Mouse (Mus musculus) megakaryocyte-erythroid progenitor cell, adult 5-6 weeks (primary cell): ENCODE measurements around the gene Gss. TPM values are rescaled to one million over a fixed set of nuclear protein-coding genes. Genes with fewer than 3 reads are reported as not detected.

Experiments used
- ATAC-seq: replicated peaks from 2 replicates; pipeline ENCODE4 v1.8.0; 2016; ENCODE audit warnings: mild to moderate bottlenecking, inconsistent platforms; ENCODE audit not compliant: severe bottlenecking, poor library complexity, low FRiP score, low TSS enrichment
- total RNA-seq, 2 experiments: library from RNA; stranded (forward) in 1 of 2; stranded (reverse) in 1 of 2; fragments of 200-1000, 215-1000 nt in 1 of 2; fragments of >200 nt in 1 of 2; fragmentation: Nextera tagmentation in 1 of 2; gene quantifications; 2 replicates each; pipeline ENCODE4 v1.2.3; 2014 to 2017

Gene Gss
- 20.2 and 27.0 TPM in 2 replicates for total RNA-seq (2014; fragmentation: Nextera tagmentation)
- 18.9 and 23.2 TPM in 2 replicates for total RNA-seq (2017)

- ATAC-seq, result peak; percentile 92
These were observed at the start of gene Gss for GRCm38 (mm10) chr2:155592137-155592853. Gene Gss (minus strand): TSS chr2:155592810.

- ATAC-seq, result no peak
These were observed 49.2 kb upstream of the Gss start for GRCm38 (mm10) chr2:155641540-155642472.

DNA sequence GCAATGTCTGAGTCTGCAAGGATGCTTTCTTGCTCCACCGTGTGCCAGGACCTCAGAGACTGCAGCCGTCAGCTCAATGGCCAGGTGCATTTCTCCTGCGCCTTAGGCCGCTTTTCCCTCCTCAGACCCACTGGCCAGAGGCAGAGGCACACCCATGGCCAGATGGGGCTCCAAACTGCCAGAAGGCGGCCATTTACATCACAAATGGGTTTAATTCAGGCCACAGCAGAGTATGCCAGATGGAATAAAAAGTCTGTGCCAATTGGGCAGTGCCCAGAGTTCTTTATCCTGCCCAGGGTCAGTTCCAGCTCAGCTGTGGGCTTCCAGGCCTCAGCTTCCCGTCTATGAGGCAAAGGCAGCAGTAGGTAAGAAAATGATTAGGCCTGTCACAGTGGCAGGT lies 48.0 kb upstream of the Gss start:
- no peak for ATAC-seq

- no peak for ATAC-seq
These were observed 44.8 kb upstream of the Gss start for GRCm38 (mm10) chr2:155637411-155637810.

DNA sequence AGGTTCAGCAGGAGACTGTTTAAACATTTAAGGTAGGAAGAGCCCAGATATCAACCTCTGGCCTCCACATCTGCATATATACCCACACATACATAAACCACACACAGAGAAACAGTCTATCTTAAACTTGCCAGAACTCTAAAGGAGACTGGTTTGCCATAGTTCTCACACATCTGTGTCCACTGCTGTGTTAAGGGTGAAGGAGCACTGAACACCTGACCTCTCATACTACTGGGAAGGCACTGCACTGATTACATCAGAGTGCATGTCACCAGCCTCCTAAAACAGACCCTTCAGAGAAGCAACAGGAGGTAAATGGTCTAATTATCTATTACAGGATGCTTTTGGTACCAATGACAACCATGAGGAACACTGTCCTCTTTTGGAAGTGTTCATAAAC lies 44.3 kb upstream of the Gss start:
- ATAC-seq, result no peak

GRCm38 (mm10) chr2:155635961-155636360 lies 43.4 kb upstream of the Gss start:
- ATAC-seq, result no peak

GRCm38 (mm10) chr2:155634562-155634961 lies 42.0 kb upstream of the Gss start:
- ATAC-seq, result no peak

- no peak for ATAC-seq
These were observed 41.1 kb upstream of the Gss start for GRCm38 (mm10) chr2:155633731-155634130.

DNA sequence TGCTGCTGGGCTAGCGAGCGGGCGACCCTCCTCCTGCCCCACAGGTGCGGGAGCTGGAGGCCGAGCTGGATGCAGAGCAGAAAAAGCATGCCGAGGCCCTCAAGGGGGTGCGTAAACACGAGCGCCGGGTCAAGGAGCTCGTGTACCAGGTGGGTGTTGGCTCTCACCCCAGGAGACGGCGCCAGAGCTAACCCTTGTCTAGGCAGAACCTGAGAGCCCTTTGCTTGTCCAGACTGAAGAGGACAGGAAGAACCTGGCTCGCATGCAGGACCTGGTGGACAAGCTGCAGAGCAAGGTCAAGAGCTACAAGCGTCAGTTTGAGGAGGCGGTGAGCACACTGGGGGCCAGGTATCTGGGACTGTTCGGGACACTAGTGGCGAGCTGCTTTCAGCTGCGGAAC lies 40.5 kb upstream of the Gss start:
- ATAC-seq, result no peak

DNA sequence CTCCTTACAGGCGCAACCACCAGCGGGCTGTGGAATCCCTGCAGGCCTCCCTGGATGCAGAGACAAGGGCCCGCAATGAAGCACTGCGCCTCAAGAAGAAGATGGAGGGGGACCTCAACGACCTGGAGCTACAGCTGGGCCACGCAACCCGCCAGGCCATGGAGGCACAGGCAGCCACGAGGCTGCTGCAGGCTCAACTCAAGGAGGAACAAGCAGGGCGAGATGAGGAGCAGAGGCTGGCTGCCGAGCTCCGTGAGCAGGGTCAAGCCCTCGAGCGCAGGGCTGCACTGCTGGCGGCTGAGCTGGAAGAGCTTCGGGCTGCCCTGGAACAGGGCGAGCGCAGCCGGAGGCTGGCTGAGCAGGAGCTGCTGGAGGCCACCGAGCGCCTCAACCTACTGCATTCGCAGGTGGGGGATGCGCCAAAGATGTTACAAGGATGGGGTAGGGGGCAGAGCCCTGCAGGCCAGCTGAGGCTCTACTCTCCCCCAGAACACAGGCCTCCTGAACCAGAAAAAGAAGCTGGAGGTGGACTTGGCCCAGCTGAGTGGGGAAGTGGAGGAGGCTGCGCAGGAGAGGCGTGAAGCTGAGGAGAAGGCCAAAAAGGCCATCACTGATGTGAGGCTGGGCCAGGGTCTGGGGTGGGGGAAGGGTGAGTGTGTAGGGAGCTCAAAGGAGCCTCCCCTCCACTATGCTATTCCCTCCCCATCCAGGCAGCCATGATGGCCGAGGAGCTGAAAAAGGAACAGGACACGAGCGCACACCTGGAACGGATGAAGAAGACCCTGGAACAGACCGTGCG lies 39.7 kb upstream of the Gss start:
- no peak for ATAC-seq

GRCm38 (mm10) chr2:155630590-155631416 lies 38.2 kb upstream of the Gss start:
- ATAC-seq, result no peak

DNA sequence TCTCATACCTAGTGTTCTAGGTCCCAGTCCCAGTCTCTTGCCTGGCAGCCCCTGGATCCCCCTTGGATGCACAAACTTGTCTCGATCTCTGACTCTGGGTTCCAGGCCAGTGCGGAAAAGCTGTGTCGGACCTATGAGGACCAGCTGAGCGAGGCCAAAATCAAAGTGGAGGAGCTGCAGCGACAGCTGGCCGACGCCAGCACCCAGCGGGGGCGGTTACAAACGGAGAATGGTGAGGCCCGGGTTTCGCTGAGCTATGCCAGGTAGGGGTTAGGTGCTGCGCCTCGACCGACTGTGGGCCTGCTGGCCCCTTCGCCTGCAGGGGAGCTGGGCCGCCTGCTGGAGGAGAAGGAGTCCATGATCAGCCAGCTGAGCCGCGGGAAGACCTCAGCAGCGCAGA lies 37.5 kb upstream of the Gss start:
- no peak for ATAC-seq

- 0 out of 2 replicates have a peak, but pooled peaks have one; percentile 10 for ATAC-seq
These were observed 36.6 kb upstream of the Gss start for GRCm38 (mm10) chr2:155629231-155629661.

GRCm38 (mm10) chr2:155628519-155628918 lies 35.9 kb upstream of the Gss start:
- no peak for ATAC-seq

DNA sequence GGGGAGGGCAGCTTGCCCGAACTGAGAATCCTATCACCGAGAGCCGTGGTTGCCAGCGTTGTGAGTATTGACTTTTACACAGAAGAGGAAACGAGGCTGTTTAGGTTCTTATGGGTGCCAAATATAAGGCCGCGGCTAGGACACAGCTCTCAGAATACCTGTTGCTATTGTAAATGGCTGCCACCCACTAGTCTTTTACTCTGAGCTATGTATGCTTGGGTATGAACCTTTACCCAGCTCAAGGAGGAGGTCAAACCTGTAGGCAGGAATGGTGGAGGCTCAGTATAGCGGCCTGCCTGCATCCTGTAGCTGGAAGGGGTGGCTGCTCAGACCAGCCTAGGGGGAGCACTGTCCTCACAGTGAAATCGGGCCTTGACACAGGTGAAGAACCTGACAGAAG lies 35.5 kb upstream of the Gss start:
- no peak for ATAC-seq

GRCm38 (mm10) chr2:155627030-155627738 lies 34.6 kb upstream of the Gss start:
- 0 out of 2 replicates have a peak, but pooled peaks have one; percentile 35 for ATAC-seq

GRCm38 (mm10) chr2:155626277-155626676 lies 33.7 kb upstream of the Gss start:
- no peak for ATAC-seq

- ATAC-seq, result peak; percentile 63
These were observed 32.1 kb upstream of the Gss start for GRCm38 (mm10) chr2:155624730-155625129.
